Mouse (Mus musculus): Measurements from ENCODE around the gene Naa40.

- TF ChIP-seq POLR2A (IDR thresholded peaks at IDR 0.05; ENCODE audit: borderline replicate concordance, insufficient read depth, low read length) (no peak), CTCF (IDR thresholded peaks at IDR 0.05; ENCODE audit: borderline replicate concordance, insufficient read depth, low read depth, low read length) (no peak)
Measured at GRCm38 (mm10) chr19:7178841-7179452, 62.0 kb downstream of the Naa40 start.
